In genomic region chr1:86499903-86500302, GRCm38 (mm10) we compare ENCODE assay signal across 8 mouse cellular contexts. TPM values are rescaled to one million over a fixed set of nuclear protein-coding genes. Genes with fewer than 3 reads are reported as not detected.
A peak's percentile ranks its signal among the peaks of the same experiment; 100 is the strongest.
DNase-seq lines count a peak whose midpoint lies in the region; ATAC-seq and TF ChIP-seq lines count a peak whose summit lies in the region.

No protein-coding gene starts in this region.

- no peaks in the 10 kb centered on the region for H3K9me3 ChIP-seq in heart, embryonic 12.5 days (replicated peaks)

- peak; percentile 60; the same call in 1 of the 2 replicates for TF ChIP-seq CTCF in brain, embryonic 14.5 days (IDR thresholded peaks at IDR 0.05; ENCODE audit: borderline replicate concordance, extremely low read depth, insufficient read depth, insufficient read length)

- no peak overlapping the region for H3K9ac ChIP-seq in heart, embryonic 12.5 days

- peak; percentile 96 for DNase-seq in heart, adult 11 months
- peak; percentile 84 to 89 for DNase-seq in B cell, adult 2 months
- peak; percentile 68 for DNase-seq in brain, embryonic 14.5 days (ENCODE audit: low read depth)
- peak; percentile 68 for DNase-seq in gastrocnemius, postnatal 25 days
- peak; percentile 86 to 90 for DNase-seq in kidney, postnatal 25 days
- DNase-seq in natural killer cell, adult 2 months (ENCODE audit: low spot score in 2 of 2): peak; percentile 41 to 77
- peak; percentile 93 for DNase-seq in thymus, postnatal 14 days

- H3K27me3 ChIP-seq in heart, embryonic 12.5 days (replicated peaks): no peaks in the 10 kb centered on the region

- no peak overlapping the region for H3K4me3 ChIP-seq in heart, embryonic 12.5 days

- peaks cover 54% of the 10 kb centered on the region for H3K4me1 ChIP-seq in heart, embryonic 12.5 days (replicated peaks)

- 33% methylated on average over 3 of the region's 3 CpGs for WGBS in heart, embryonic 12.5 days

- no peak for ATAC-seq in heart, embryonic 12.5 days (ENCODE audit: insufficient number of reproducible peaks, low FRiP score)

- H3K36me3 ChIP-seq in heart, embryonic 12.5 days: no peaks in the 10 kb centered on the region

- no peak overlapping the region for H3K4me2 ChIP-seq in heart, embryonic 12.5 days

- no peak overlapping the region for H3K27ac ChIP-seq in heart, embryonic 12.5 days (ENCODE audit: poor library complexity, severe bottlenecking)

- TF ChIP-seq POLR2A in brain, embryonic 14.5 days (IDR thresholded peaks at IDR 0.05; ENCODE audit: borderline replicate concordance, extremely low read depth, insufficient read depth, insufficient read length, poor library complexity, severe bottlenecking): no peak

RNA-seq across cellular contexts. Expression of gene Ptma, which starts 26.6 kb away (rescaled TPM):
- polyA plus RNA-seq in heart, embryonic 12.5 days (2016; fragmentation: Nextera tagmentation; extraction: Ambion mirVana): 1,057 and 1,113 TPM in 2 replicates
- 1,831 and 2,420 TPM in 2 replicates for polyA plus RNA-seq in brain, embryonic 14.5 days (2012; rRNA removed)
- total RNA-seq in gastrocnemius, postnatal 25 days (2021): 100 to 1,000 TPM; 100 to 129 TPM
